Mouse (Mus musculus) regulatory T cell (primary cell): ENCODE measurements at regions not wholly inside any gene's neighbourhood (a gene's known extent, or its start where the extent isn't known, plus 50 kb on each side); places are given as distances from the start of the nearest gene placed in this dataset.

Experiments used
- in situ Hi-C: fragments of 300-600 bp; cut with MboI, MseI; formaldehyde crosslinking; loops from one replicate; pipeline ENCODE4 v1.15.1; 2025; ENCODE audit warnings: high pct_unique_total_duplicates

DNA sequence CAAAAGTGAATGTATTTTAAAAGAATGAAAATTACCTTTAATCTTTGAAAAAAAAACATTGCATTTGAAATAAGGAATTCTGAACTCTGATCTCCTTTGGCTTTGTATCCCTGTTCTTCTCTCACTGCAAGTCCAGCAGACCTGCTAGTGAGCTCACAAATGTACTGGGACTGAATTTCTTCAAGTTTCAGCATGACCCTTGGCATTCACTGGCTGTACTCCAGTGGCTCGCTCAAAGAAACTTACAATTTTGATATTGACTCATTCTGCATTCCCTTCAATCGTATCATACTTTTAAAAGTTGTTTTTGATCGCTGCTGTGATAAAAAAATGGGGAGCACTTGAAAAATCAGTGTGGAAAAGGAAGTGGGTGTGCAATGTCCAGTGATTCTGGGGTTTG is 456.6 kb downstream of the Cd109 start:
- in situ Hi-C loops, result no loop called here

DNA sequence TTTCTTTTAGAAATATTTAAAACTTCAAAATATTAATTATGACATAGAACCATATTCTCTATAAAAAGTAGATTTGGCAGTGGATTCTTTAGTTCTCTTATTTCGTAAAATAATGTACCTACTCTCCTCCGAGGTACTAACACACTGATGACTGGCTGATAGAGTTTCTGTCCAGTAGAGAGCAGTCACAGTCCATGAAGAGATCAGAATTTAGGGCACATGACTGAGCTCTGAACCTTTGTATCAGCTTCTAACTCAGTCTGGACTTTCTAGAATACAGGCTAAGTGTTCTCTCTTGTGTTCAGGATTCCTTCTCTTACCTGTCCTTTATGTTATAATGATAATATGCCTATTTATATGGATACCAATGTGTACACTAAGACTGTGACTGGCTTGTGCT is 494.3 kb downstream of the Cd109 start:
- in situ Hi-C loops, result no loop called here

DNA sequence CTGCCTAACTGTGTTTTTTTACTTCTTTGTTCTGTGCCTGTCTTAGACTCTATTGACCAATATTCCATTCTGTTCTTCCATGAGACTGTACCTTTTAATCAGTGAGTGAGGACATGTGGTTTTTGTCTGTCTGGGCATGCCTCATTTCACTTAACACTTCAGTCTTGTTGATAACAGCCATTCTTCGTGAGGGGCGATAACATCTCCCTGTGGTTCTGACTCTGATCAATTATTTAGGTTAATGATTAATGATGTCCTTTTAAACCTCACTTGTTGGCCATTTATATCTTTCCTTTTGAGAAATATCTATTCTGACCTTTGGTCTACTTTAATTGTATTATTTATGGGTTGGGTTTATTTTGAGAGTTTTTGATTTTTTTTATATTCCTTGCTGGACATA is 496.0 kb downstream of the Cd109 start:
- in situ Hi-C loops, result no loop called here

DNA sequence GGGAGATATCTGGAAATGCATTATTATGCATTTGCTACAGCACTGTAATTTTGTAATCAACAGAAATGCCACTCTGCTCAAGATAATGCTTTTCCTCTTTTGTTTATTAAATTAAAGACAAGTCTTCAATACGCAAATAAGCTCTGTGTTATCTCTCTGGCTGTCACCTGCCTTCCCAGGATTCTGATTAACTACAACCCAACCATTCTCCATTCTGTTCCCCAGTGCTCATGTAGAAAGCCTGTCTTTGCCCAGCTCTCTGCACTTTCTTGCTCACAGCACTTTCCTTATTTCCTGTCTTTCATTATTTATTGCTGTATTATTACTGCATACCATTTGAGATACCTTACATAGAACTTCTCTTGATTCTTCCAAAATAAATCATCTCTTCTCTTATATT is 525.6 kb downstream of the Cd109 start:
- in situ Hi-C loops, result no loop called here

DNA sequence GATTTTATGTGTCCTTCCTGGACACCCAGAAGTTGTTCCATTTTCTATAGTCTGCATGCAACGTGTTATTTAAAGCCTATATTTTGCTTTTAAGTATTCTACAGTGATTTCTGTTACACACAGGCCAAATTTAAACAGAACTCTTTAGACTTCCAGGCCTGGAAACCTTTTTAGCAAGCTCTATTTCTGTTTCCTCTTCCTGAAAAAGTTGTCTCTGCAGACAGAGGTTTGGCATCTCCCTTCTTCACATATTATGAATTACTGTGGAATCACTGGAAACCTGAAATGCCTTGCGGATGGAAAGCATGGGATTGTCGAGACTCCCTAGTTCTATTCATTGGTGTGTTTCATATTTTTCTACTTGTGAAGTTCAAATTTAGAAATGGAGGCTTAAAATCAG is 530.7 kb downstream of the Cd109 start:
- in situ Hi-C loops, result no loop called here

DNA sequence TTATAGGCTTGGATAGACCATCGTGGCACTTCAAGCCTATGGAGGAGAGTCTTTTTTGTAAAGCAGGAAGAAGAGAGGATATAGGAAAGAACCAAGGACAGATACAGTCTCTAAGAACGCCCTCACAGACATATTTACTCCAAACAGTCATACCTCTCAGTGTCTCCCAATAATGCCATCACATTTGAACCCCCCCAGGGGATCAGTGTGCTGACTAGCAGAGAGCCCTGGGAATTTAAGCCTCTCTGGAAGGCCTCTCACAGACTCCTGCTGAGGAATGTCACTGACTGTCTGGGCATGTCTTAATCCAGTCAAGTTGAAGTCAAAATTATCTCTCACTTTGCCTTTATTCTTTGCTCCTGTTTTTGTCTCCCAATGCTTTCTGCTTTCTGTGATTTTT is 550.2 kb downstream of the Cd109 start:
- in situ Hi-C loops, result no loop called here

DNA sequence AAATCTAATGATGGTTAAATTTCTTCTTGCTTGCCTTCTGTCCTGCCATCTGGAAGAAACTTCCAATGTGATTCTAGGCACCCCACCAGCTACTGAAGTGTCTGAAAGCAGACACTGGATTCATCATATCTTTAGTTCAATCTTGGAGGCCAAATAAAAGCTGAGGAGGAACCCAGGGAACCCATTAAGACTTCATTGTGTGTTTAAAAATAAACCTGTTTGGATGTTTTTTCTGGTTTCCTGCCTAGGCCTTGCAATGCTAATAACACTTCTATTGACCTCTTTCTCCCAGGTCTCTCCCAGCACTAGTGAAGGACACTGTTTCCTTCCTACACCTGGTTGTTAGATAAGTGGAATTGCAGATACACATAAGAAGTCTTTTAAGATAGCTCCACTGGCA is 545.6 kb downstream of the Col12a1 start:
- in situ Hi-C loops, result no loop called here

DNA sequence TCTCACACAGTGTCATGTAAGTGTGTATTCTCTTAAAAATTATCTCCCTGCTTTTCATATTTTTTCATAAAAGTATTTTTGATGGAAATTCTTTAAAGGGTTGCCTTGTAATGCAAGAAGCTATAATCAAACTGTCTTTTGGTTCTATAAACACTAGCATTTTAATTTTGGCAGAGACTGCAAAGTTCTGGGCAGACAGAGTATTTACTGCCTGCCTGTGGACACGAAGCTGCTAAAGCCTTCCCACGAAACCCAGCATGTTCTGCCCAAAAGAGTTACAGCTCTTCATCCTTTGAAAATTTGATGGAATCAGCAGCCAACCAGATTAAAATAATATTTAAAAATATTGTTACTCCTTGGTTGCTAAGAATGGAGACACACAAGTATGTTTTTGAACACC is 538.7 kb downstream of the Col12a1 start:
- in situ Hi-C loops, result no loop called here

DNA sequence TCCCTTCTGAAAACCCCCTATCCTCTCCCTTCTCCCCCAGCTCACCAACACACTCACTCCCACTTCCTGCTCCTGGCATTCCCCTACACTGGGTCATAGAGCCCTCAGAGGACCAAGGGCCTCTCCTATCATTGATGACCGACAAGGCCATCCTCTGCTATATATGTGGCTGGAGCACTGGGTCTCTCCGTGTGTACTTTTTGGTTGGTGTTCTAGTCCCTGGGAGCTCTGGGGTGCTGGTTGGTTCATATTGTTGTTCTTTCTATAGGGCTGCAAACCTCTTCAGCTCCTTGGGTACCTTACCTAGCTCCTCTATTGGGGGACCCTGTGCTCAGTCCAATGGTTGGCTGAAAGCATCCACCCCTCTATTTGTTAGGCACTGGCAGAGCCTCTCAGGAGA is 523.2 kb downstream of the Col12a1 start:
- in situ Hi-C loops, result no loop called here

DNA sequence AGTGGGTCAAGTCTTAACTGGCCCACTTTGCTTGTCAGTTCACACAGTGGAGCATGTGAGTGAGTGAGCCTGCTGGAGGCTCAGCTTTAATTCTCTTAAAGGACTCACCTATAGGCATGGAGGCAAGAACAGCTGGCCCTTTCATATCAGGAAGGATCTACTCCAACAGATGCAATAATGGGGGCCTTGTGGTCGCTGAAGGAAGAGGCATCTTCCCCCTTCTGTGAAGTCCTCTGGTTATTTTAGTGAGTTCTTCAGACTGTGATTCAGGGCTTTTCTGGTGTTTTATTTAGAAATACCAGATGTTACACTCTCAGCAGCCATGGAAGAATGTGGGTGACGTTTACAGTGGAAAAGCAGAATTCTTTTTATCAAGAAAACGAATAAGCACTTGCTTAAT is 516.9 kb downstream of the Col12a1 start:
- in situ Hi-C loops, result no loop called here

DNA sequence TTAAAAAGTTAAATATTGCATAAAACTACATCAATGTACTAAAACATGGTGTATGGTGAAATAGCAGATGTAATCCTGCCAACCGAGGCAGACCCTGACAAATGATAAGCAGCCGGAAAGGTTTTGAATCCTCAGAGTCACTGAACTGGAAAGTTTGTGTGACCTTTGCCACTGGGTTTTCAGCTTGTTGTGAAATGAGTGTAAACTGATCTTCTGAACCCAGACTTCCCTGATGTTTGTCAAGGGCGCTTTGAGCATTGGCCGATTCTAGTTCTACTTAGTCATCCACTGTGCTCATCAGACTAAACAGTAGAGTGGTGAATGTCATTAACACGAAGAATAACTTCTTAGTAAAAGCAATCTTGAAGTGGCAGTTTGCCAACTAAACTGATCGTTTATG is 505.3 kb downstream of the Col12a1 start:
- in situ Hi-C loops, result no loop called here

DNA sequence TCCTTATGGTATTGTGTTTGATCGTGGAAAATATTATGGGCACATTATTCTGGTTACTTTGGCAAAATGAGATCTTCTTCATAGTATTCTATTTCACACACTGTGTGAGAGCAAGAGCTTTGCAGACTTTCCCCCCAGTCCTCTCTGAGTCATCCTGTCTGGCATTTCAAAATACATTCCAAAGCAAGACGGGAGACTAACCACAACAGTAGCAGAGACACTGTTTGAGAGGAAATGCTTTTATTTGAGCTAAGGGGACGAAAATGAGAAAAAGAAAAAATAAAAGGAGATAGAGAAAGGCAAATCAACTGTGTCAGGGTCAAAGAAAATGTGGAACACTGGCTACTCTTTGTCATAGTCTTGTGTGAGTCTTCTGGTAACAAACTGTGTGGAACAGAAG is 502.6 kb downstream of the Col12a1 start:
- in situ Hi-C loops, result no loop called here

DNA sequence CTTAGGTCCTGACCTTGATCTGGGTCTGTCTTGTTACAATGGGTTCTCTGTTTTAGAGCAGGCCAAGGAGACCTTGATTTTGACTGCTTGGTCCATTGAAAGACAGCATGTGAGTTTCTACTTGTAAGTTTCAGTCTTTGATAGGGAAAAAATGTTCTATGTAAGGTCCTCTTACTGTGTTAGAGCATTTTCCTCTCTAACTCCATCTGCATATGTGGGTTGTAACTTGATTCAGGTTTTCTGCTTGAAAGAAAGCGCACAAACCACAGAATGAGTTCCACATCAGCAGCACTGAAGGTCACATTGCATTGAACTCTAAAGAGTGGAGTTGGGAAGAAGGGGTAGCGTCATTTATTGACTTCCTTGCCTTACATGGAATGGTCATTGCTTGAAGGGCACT is 502.2 kb downstream of the Col12a1 start:
- in situ Hi-C loops, result no loop called here

DNA sequence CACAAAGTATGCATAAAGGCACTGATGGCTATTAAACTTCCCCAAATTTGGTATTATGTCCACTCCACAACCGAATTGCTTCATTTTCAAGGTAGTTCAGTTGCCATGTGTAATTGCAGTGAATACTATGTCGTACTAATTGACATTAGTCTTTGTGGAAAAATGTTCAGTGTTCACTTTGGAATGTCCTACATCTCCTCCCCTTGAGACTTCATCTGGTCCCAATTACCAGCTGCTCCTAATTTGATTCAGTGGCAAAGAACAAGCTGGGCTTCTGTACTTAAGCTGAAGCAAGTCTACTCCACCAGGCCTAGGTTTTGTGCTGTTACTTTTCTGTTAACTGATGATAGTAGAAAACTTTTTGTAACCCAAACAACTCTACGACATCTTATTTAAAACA is 485.6 kb downstream of the Col12a1 start:
- in situ Hi-C loops, result no loop called here

DNA sequence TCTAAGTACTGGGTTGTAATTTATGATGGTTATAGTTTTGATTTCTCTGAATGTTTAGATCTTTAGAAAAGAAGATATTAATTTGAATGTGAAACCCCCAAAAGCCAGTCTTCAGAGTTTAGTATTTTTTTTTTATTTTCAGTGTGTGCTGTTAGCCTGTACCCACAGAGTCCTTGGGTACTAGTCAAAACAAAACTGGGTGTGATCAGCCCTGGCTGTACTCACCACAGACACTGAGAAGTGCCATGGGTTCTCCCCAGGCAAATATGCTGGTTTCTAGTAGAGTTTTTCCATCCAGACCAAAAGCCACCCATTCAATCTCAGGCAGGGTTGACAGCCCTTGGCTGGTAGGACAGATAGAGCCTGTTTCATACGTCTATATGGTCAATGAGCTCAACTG is 484.9 kb downstream of the Col12a1 start:
- in situ Hi-C loops, result no loop called here

DNA sequence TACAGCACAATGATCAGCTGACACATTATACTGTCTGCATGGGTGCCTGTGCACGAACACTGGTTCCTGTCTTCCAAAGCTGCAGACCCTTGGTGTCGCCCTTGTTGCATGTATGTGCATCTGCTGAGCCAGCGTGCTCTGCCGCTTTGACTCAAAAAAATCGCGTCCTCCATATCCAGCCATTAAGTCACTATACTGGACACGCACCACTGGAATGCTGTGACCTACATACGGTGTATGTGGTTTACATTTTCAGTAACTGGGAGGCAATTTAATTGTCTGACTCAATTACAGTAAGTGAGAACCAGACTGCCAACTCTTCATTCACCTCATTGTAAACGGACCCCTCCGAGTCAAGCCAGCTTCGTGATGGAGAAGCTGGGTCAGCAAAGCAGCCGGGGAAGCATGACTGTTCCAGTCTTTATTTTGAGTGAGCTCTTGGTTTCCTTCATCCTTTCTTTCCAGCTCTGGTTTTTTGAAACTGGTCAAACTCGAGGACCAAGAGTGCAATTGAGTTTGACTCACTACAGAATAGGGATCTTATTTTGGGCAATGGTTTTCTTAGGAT is 448.9 kb downstream of the Col12a1 start:
- in situ Hi-C loops, result no loop called here

DNA sequence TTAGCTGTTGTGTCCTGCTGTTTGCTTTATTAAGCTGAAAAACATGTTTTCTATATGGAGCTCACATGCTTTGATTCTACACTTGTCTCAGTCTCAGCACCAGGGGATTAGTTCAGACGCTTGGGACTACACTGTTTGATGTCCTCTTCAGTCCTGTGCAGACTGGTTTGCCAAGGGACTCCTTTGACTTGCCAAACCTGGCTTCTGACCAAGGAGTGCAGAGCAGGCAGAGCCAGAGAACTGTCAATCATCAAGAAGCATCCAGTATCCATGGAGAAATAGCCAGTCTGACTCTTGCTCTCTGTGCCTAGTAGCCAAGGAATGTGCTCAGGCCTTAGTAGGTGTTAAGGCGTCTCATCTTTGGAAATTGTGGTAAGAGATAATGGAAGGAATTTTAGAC is 448.4 kb downstream of the Col12a1 start:
- in situ Hi-C loops, result no loop called here

DNA sequence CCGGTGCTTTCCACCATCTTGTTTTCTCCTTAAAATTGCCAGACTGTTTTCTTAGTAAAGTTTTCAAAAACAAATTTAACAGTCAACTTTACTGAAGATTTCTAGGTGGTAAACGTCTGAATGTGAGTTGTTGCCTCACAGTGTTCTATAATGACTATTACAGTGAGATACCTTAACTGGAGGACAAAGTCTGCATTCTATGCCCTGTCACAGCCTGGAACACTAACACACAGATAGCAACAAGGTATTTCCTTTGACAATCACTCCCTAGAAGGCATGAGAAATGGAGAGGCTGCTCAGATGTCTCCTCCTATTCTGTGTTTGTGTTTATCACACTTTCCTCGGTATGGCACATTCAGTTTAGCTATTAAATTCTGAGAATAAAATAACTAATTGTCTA is 430.8 kb downstream of the Col12a1 start:
- in situ Hi-C loops, result no loop called here

DNA sequence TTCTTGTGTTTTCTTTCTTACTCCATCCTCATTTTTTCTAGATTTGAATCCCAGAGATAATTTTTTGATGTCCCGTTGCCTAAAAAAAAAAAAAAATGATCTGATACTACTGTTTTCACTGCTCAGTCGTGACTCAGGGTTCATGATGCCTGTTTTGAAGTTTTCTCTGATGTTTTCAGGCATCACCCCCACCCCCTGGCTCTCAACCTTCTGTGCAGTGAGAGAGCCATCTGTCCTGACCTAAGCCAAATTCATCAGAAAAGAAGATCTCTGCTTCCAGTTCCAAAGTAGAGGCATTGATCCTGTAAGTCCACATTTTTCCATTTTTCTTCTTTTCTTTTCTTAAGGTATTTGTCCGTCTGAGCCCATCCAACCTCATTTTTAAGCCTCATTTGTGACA is 423.3 kb downstream of the Col12a1 start:
- in situ Hi-C loops, result no loop called here

DNA sequence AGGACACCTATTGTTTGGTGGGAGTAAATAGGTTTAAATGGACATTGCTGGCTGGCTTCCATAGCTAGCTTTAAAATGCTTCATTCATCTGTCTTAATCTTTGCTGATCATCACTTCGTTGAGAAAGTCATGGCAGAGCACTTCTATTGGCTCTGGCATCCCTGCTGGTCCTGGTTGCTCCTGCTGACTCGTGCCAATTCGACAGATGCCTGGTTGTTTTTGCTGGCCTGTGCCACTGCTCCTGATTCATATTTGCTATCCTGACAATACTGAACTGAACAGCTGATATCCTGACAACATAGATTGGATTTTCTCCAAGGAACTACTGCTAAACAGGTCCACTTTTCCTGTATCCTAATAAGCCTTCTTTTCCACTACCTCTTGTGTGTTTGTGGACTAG is 417.1 kb downstream of the Col12a1 start:
- in situ Hi-C loops, result no loop called here

DNA sequence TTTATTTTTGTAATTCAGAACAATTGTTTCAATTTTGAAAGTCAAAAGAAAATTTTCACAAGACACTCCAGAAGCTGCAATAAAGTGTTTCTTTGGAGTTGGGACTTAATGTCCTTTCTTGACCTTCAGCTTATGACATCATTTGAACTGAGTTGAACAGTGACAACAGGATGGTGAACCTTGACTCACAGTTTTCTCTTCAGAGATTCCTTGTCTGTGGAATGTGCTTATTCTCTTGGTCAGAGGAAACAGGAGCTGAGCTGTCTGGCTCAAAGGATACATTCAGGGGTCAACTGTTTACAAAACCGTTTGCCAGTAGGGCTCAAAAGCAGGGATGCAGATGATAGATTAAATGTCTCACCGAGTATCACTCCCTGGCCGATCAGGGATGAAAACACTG is 408.0 kb downstream of the Col12a1 start:
- in situ Hi-C loops, result no loop called here

DNA sequence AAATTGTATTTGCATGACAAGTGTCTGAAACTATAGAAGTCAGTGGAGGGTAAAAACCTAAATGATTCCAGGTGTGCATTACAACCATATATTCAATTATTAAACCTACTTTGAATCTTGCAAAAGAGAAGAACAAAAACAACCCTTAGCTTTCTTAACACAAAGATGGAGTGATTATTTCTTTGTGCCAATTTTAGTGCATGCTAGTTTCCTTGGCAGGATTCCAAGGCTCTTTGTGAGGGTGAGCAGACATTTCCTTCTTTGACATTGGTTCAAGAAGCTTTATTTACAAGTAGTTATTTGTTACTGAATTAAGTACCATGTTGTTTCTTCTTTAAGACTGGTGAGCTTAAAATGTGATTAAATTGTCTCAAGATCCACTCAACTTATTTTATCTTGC is 401.2 kb downstream of the Col12a1 start:
- in situ Hi-C loops, result no loop called here

DNA sequence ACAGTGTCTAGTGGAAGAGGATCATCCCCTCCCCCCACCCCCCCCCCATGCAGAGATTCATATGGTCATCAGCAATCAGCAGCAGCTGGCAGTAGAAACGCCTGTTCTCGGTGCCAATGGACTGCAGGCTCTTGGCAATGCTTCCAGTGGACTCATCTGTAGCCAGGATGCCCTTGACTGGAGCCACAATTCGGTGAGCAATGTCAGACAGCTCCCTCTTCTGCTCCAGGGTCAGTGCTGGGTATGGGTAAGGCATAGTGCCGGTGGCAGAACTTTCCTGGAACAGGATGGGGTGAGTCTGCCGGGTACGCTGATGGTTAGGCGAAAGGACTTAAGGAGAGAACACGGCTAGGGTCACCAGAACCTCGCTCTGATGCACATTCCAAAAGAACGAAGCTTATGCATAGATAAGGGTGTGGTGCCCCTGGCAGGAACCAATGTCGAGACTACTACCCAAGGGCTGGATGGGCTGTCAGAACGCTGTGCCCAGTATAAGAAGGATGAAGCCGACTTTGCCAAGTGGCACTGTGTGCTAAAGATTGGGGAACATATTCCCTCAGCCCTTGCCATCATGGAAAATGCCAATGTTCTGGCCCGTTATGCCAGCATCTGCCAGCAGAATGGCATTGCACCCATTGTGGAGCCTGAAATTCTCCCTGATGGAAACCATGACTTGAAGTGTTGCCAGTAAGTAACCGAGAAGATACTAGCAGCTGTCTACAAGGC is 372.1 kb downstream of the Col12a1 start:
- in situ Hi-C loops, result no loop called here

DNA sequence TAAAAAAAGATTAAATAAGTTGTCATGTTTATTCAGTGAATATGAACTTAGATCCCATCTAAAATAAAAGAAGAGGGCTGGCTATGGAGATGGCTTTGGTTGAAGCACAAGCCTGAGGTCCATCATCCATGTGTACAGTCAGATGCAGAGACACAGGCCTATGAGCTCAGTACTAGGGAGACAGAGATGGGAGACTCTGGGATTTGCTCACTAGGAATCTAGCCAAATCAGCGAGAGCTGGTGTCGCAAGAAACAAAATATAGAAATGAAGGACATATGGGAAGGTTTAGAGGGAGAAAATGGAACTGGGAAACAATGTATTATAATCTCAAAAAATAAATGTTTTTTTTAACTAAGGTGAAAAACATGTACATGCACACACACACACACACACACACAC is 326.6 kb downstream of the Col12a1 start:
- in situ Hi-C loops, result no loop called here
